Mouse (Mus musculus): ENCODE measurements around the gene Mpped2.

DNA sequence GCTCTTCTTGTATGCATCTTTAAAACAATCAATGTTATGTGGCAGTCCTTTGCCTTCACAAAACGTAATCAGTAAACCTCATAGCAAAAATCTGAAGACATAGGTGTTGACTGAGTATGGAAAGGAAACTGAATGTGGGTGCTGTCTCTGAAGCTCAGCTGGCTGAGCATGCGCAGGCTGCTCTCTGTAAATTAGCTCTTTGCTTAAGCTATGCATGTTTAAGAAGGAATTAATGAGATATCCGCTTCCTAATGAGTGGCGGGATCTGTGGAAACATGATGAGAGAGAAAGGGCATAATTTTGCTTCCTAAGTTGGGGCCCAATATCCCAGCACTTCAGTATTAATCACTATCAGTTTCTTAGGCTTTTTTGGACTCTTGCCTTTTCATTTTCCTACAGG lies 51.0 kb downstream of the Mpped2 start:
- TF ChIP-seq CTCF (conservative IDR thresholded peaks at IDR 0.05; ENCODE audit: insufficient read depth, insufficient read length, low read depth, low read length) (no peak), POLR2A (IDR thresholded peaks at IDR 0.05; ENCODE audit: low read depth, low read length) (no peak)

All from kidney, adult 2 months (tissue).